In the genomic region with DNA sequence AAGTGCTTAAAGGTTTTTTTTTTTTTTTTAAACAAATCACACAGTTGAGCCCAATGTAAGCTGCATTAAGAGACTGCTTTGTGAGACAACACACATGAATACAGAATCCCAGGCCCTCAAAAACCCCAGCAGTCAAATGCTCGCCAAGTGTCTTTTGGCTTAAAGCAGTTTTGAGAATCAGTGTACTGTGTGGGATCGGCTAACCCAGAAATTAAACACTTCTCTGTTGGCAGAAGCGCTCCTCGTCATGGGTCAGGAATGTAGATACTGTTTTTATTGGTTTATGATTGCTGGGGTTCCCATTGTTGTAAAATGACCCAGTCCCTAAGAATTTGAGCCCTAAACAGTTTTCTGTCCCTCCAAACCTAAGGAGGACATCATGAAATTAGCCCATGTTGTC, we compare ENCODE assay signal across 16 mouse cellular contexts.
DNase-seq lines count a peak whose midpoint lies in the region; ATAC-seq and TF ChIP-seq lines count a peak whose summit lies in the region.
"Had no signal": no experiment of that assay in that cellular context is flagged by ENCODE, and none has a peak within 500 bp of the region (broad histone marks: within the 10 kb centered on the region; RNA-seq: fewer than 3 reads in every experiment).

No protein-coding gene starts in this region.

- no peak overlapping the region for H3K4me2 ChIP-seq in embryonic facial prominence, embryonic 14.5 days (ENCODE audit: low read depth, low read length)
- no peak overlapping the region for H3K4me2 ChIP-seq in lung, embryonic 14.5 days
- H3K4me2 ChIP-seq in intestine, embryonic 16.5 days (ENCODE audit: low read depth, low read length) = no peak overlapping the region
- H3K4me2 ChIP-seq: forebrain, embryonic 12.5 days; liver, embryonic 12.5 days; neural tube, embryonic 15.5 days had no signal

- no peak for TF ChIP-seq CTCF in lung, embryonic 14.5 days (IDR thresholded peaks at IDR 0.05; ENCODE audit: low read depth)
- TF ChIP-seq CTCF in lung, adult 2 months (IDR thresholded peaks at IDR 0.05; ENCODE audit: insufficient read depth, low read length) = no peak

- 49% methylated on average over 4 of the region's 4 CpGs for WGBS in embryonic facial prominence, embryonic 14.5 days
- 77% methylated on average over 4 of the region's 4 CpGs for WGBS in embryonic facial prominence, embryonic 10.5 days
- WGBS in lung, embryonic 14.5 days = 54% methylated on average over 4 of the region's 4 CpGs
- 38% methylated on average over 4 of the region's 4 CpGs for WGBS in lung, adult 2 months
- WGBS in intestine, embryonic 16.5 days = 52% methylated on average over 4 of the region's 4 CpGs

- no peaks in the 10 kb centered on the region for H3K9me3 ChIP-seq in embryonic facial prominence, embryonic 14.5 days (ENCODE audit: control insufficient read depth, low read length)
- H3K9me3 ChIP-seq in embryonic facial prominence, embryonic 10.5 days = no peaks in the 10 kb centered on the region
- H3K9me3 ChIP-seq in lung, embryonic 14.5 days (ENCODE audit: low read depth, low read length) = no peaks in the 10 kb centered on the region
- H3K9me3 ChIP-seq in intestine, embryonic 16.5 days (ENCODE audit: control insufficient read depth, low read length) = no peaks in the 10 kb centered on the region
- H3K9me3 ChIP-seq: forebrain, embryonic 12.5 days; liver, embryonic 12.5 days; neural tube, embryonic 15.5 days had no signal

- H3K36me3 ChIP-seq in embryonic facial prominence, embryonic 14.5 days (ENCODE audit: control insufficient read depth, insufficient read depth, low read length) = no peaks in the 10 kb centered on the region
- no peaks in the 10 kb centered on the region for H3K36me3 ChIP-seq in embryonic facial prominence, embryonic 10.5 days (replicated peaks)
- H3K36me3 ChIP-seq in lung, embryonic 14.5 days (ENCODE audit: insufficient read depth) = no peaks in the 10 kb centered on the region
- no peaks in the 10 kb centered on the region for H3K36me3 ChIP-seq in intestine, embryonic 16.5 days (ENCODE audit: control insufficient read depth, insufficient read depth, low read length)
- H3K36me3 ChIP-seq: forebrain, embryonic 12.5 days; liver, embryonic 12.5 days; neural tube, embryonic 15.5 days had no signal

- no peak for TF ChIP-seq POLR2A in lung, adult 2 months (IDR thresholded peaks at IDR 0.05; ENCODE audit: borderline replicate concordance, extremely low read depth, low read depth, low read length)

- 0 out of 2 replicates have a peak, but pooled peaks cover 4% of the 10 kb centered on the region for H3K4me1 ChIP-seq in embryonic facial prominence, embryonic 14.5 days (ENCODE audit: control insufficient read depth, insufficient read depth, low read length)
- peaks cover 22% of the 10 kb centered on the region for H3K4me1 ChIP-seq in embryonic facial prominence, embryonic 10.5 days
- 0 out of 2 replicates have a peak, but pooled peaks cover 4% of the 10 kb centered on the region for H3K4me1 ChIP-seq in lung, embryonic 14.5 days (ENCODE audit: insufficient read depth)
- peaks cover 5% of the 10 kb centered on the region; the same call in 1 of the 2 replicates for H3K4me1 ChIP-seq in lung, adult 2 months (ENCODE audit: control insufficient read depth, insufficient read depth, low read length)
- peaks cover 10% of the 10 kb centered on the region for H3K4me1 ChIP-seq in intestine, embryonic 16.5 days (ENCODE audit: control insufficient read depth, insufficient read depth, low read length)

- no peak overlapping the region for H3K4me3 ChIP-seq in embryonic facial prominence, embryonic 14.5 days (ENCODE audit: low read depth, low read length)
- no peak overlapping the region for H3K4me3 ChIP-seq in embryonic facial prominence, embryonic 10.5 days
- H3K4me3 ChIP-seq in lung, embryonic 14.5 days (ENCODE audit: low read depth, low read length) = no peak overlapping the region
- H3K4me3 ChIP-seq in lung, adult 2 months (replicated peaks; ENCODE audit: extremely low read depth, low read depth, low read length) = no peak overlapping the region
- no peak overlapping the region for H3K4me3 ChIP-seq in intestine, embryonic 16.5 days (ENCODE audit: low read length)
- H3K4me3 ChIP-seq: forebrain, embryonic 12.5 days; liver, embryonic 12.5 days; neural tube, embryonic 15.5 days had no signal

- H3K27ac ChIP-seq in embryonic facial prominence, embryonic 14.5 days (replicated peaks; ENCODE audit: low read depth, low read length) = no peak overlapping the region; the same call in 1 of the 2 replicates
- H3K27ac ChIP-seq in embryonic facial prominence, embryonic 10.5 days (replicated peaks) = no peak overlapping the region
- H3K27ac ChIP-seq in lung, embryonic 14.5 days (ENCODE audit: low read depth) = peak overlapping the region; percentile 14; the same call in 1 of the 2 replicates
- no peak overlapping the region for H3K27ac ChIP-seq in intestine, embryonic 16.5 days (ENCODE audit: low read length)
- H3K27ac ChIP-seq: forebrain, embryonic 12.5 days; kidney, postnatal 0 days; liver, embryonic 12.5 days; neural tube, embryonic 15.5 days had no signal

- H3K27me3 ChIP-seq in embryonic facial prominence, embryonic 14.5 days (replicated peaks; ENCODE audit: control insufficient read depth, insufficient read depth, low read length) = no peaks in the 10 kb centered on the region
- H3K27me3 ChIP-seq in embryonic facial prominence, embryonic 10.5 days (replicated peaks; ENCODE audit: low read depth, poor library complexity, severe bottlenecking) = no peaks in the 10 kb centered on the region
- no peaks in the 10 kb centered on the region for H3K27me3 ChIP-seq in lung, embryonic 14.5 days (ENCODE audit: insufficient read depth, low read length)
- no peaks in the 10 kb centered on the region for H3K27me3 ChIP-seq in intestine, embryonic 16.5 days (replicated peaks; ENCODE audit: control insufficient read depth, insufficient read depth, low read length)
- H3K27me3 ChIP-seq: forebrain, embryonic 12.5 days; liver, embryonic 12.5 days; neural tube, embryonic 15.5 days had no signal

- no peak overlapping the region for H3K9ac ChIP-seq in embryonic facial prominence, embryonic 14.5 days (ENCODE audit: low read depth, low read length)
- no peak overlapping the region for H3K9ac ChIP-seq in lung, embryonic 14.5 days
- no peak overlapping the region for H3K9ac ChIP-seq in intestine, embryonic 16.5 days (ENCODE audit: low read depth, low read length)
- H3K9ac ChIP-seq: forebrain, embryonic 12.5 days; liver, embryonic 12.5 days; neural tube, embryonic 15.5 days had no signal

- DNase-seq in embryonic facial prominence, embryonic 14.5 days (ENCODE audit: low spot score) = peak; percentile 60
- DNase-seq in embryonic facial prominence, embryonic 10.5 days (ENCODE audit: low spot score) = no peak
- peak; percentile 38 for DNase-seq in lung, embryonic 14.5 days
- DNase-seq in lung, adult 2 months = no peak
- peak; percentile 51 for DNase-seq in adipocyte (ENCODE audit: low spot score)
- DNase-seq in yolk sac, embryonic 10.5 days (ENCODE audit: low spot score) = no peak
- DNase-seq in right cerebral cortex, postnatal 14 days = no peak
- DNase-seq: adrenal gland, postnatal 14 days; cerebellum, adult 9-10 months; thymus, adult 2 months had no signal

- ATAC-seq in embryonic facial prominence, embryonic 14.5 days (ENCODE audit: low read depth) = no peak
- no peak for ATAC-seq in lung, embryonic 14.5 days (ENCODE audit: insufficient read depth)
- peak; percentile 47 for ATAC-seq in intestine, embryonic 16.5 days
- ATAC-seq: inflammation-experienced regulatory T-cells, adult 6 months; liver, embryonic 12.5 days had no signal

Comparison
In these comparisons a context has a peak if more than half of its experiments do, and no peak if none do; other contexts are left out.
1. DNase-seq: peak in embryonic facial prominence, embryonic 14.5 days (single experiment), lung, embryonic 14.5 days (single experiment) and adipocyte (single experiment); none in embryonic facial prominence, embryonic 10.5 days (single experiment), lung, adult 2 months (single experiment), yolk sac, embryonic 10.5 days (single experiment) and right cerebral cortex, postnatal 14 days (single experiment).